Mouse (Mus musculus): ENCODE data around the gene Crtc1. TPM values are rescaled to one million over a fixed set of nuclear protein-coding genes. Genes with fewer than 3 reads are reported as not detected.

Gene Crtc1
- polyA plus RNA-seq (2016; fragmentation: Nextera tagmentation; extraction: Ambion mirVana), result 14.8 and 16.7 TPM in 2 replicates

DNA sequence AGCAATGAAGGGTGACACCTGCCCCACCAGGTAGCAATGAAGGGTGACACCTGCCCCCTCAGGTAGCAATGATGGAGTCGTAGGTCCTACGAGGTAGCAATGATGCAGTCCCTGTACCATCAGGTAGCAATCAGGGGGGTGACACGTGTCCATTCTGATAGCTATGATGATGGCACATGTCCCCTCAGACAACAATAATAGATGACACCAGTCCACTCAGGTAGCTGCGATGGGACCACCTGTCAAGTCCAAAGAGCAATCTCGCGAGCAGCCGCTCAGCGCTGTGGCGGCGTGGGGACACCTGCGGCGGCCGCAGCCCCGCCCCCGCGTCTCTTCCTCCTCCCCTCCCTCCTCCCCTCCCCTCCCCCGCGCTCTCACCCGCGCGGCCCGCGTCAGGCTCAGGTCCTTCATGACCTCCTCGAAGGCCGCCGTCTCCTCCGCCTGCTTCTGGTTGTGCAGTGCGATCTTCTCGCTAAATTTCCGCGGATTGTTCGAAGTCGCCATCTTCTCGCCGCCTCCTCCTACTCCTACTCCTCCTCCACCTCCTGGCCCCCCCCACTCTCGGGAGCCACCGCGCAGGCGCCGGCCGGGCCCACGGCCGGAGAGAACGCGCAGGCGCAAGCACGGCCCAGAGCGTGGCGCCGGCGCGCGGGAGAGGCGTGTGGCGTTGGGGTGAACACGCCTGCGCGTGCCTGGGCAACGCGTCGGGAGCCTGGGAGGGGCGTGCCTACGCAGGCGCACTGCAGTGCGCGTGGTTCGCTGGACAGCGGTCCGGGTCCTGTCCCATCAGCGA, at the start of gene Crtc1:
Gene Crtc1, minus strand, starts transcription at position 525 of the 793 bp plus-strand sequence.
- Histone ChIP-seq H3K4me1 (replicated peaks) (peaks cover 26% of the 10 kb centered on the region), H3K27ac (peak within 1 kb of the TSS; percentile 96)
- WGBS, result 1% methylated on average over 69 of the region's 70 CpGs

DNA sequence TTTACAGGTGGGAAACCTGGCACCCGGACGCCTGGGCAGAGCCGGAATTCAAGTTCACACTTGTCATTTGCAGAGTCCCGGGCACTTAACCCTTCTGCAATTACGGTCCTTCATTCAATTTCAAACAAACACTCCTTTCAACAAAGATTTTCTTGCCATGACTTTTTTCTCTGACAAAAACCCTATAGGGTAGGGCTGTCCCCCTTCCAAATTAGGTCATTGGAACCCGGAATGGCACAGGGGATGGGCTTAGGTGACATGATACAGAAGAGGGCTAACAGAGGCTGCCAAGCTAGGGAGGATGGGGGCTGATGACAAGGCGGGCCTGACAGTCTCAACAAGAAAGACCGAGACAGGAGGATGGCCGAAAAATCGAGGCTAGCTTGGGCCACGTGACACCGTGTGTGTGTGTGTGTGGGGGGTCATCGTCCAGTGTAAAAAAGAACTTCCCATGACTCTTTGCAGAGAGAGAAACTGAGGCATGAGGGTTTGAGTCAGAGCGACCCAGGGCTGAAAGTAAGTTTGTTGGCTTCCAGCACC, 49.6 kb upstream of the Crtc1 start:
- Histone ChIP-seq H3K36me3 (no peaks in the 10 kb centered on the region), H3K27ac (peak overlapping the region; percentile 57), H3K4me3 (peak overlapping the region; percentile 47), H3K27me3 (ENCODE audit: insufficient read depth, poor library complexity, severe bottlenecking) (peaks cover 100% of the 10 kb centered on the region), H3K4me1 (replicated peaks) (peaks cover 81% of the 10 kb centered on the region), H3K9me3 (no peaks in the 10 kb centered on the region)
- no peak for DNase-seq (ENCODE audit: low spot score)
- 2% methylated on average over 14 of the region's 14 CpGs for WGBS

More for the DNA sequence above, at the start of gene Crtc1:
- peak within 1 kb of the TSS; percentile 80 for H3K4me3 ChIP-seq
- no peaks in the 10 kb centered on the region for H3K9me3 ChIP-seq
- no peaks in the 10 kb centered on the region for H3K36me3 ChIP-seq
- H3K27me3 ChIP-seq (ENCODE audit: insufficient read depth, poor library complexity, severe bottlenecking), result no peaks in the 10 kb centered on the region
- peak; percentile 98 for DNase-seq (ENCODE audit: low spot score)

GRCm38 (mm10) chr8:70487993-70488796, 48.8 kb upstream of the Crtc1 start:
- Histone ChIP-seq H3K36me3 (no peaks in the 10 kb centered on the region), H3K27me3 (ENCODE audit: insufficient read depth, poor library complexity, severe bottlenecking) (peaks cover 100% of the 10 kb centered on the region), H3K9me3 (no peaks in the 10 kb centered on the region), H3K27ac (peak overlapping the region; percentile 71), H3K4me3 (peak overlapping the region; percentile 47), H3K4me1 (replicated peaks) (peaks cover 75% of the 10 kb centered on the region)
- DNase-seq (ENCODE audit: low spot score), result peak; percentile 70
- WGBS, result under 1% methylated on average over 55 of the region's 55 CpGs

- peaks cover 65% of the 10 kb centered on the region for H3K4me1 ChIP-seq (replicated peaks)
- DNase-seq (ENCODE audit: low spot score), result no peak
- H3K9me3 ChIP-seq, result no peaks in the 10 kb centered on the region
- H3K4me3 ChIP-seq, result peak within 1 kb of the TSS; percentile 49
- WGBS, result 4% methylated on average over 33 of the region's 33 CpGs
- H3K36me3 ChIP-seq, result no peaks in the 10 kb centered on the region
- peak within 1 kb of the TSS; percentile 71 for H3K27ac ChIP-seq
- peaks cover 100% of the 10 kb centered on the region for H3K27me3 ChIP-seq (ENCODE audit: insufficient read depth, poor library complexity, severe bottlenecking)
Measured at GRCm38 (mm10) chr8:70486941-70487520, 47.7 kb upstream of the Crtc1 start, which contains the start of gene Tmem59l. Gene Tmem59l (minus strand): TSS chr8:70487358.

DNA sequence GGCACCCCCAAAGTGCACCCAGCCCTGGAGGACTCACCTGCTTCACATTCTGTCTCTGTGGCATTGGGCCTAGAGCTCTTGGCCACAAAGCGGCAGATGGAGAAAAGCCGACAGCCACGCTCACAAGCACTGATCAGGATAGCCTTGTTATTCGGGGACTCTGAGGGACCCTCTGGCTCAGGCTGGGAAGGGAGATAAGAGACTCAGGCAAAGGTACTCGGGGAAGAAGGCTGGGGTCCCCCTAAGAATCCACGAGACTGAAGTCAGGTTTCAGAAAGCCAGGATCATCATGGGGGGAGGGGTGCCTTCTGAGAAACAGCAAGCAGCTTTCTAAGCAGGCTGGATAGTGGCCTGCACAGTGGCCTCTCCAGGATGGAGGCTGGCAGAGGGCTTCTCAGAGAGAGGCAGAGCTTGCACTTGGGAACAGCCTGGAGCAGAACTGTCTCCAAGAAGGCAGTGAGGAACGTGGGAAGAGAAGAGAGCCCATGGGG, 46.9 kb upstream of the Crtc1 start:
- Histone ChIP-seq H3K27me3 (ENCODE audit: insufficient read depth, poor library complexity, severe bottlenecking) (peaks cover 100% of the 10 kb centered on the region), H3K9me3 (no peaks in the 10 kb centered on the region), H3K4me3 (no peak overlapping the region), H3K4me1 (replicated peaks) (peaks cover 64% of the 10 kb centered on the region), H3K36me3 (no peaks in the 10 kb centered on the region), H3K27ac (no peak overlapping the region)
- WGBS, result 51% methylated on average over 7 of the region's 7 CpGs
- DNase-seq (ENCODE audit: low spot score), result no peak

GRCm38 (mm10) chr8:70482943-70483342, 43.6 kb upstream of the Crtc1 start:
- Histone ChIP-seq H3K4me3 (no peak overlapping the region), H3K9me3 (no peaks in the 10 kb centered on the region), H3K36me3 (no peaks in the 10 kb centered on the region), H3K27ac (no peak overlapping the region), H3K4me1 (replicated peaks) (peaks cover 33% of the 10 kb centered on the region), H3K27me3 (ENCODE audit: insufficient read depth, poor library complexity, severe bottlenecking) (peaks cover 91% of the 10 kb centered on the region)
- WGBS, result 62% methylated on average over 2 of the region's 2 CpGs
- no peak for DNase-seq (ENCODE audit: low spot score)

- no peak overlapping the region for H3K27ac ChIP-seq
- H3K4me3 ChIP-seq, result no peak overlapping the region
- DNase-seq (ENCODE audit: low spot score), result no peak
- no peaks in the 10 kb centered on the region for H3K9me3 ChIP-seq
- no peaks in the 10 kb centered on the region for H3K36me3 ChIP-seq
- 71% methylated on average over 3 of the region's 3 CpGs for whole genome bisulfite sequencing
- H3K4me1 ChIP-seq (replicated peaks), result peaks cover 34% of the 10 kb centered on the region
- peaks cover 87% of the 10 kb centered on the region for H3K27me3 ChIP-seq (ENCODE audit: insufficient read depth, poor library complexity, severe bottlenecking)
Measured at GRCm38 (mm10) chr8:70481908-70482307, 42.5 kb upstream of the Crtc1 start.

GRCm38 (mm10) chr8:70477269-70477982, 38.0 kb upstream of the Crtc1 start:
- DNase-seq (ENCODE audit: low spot score), result peak; percentile 50
- Histone ChIP-seq H3K9me3 (no peaks in the 10 kb centered on the region), H3K4me1 (replicated peaks) (peaks cover 34% of the 10 kb centered on the region), H3K27ac (peak overlapping the region; percentile 1; the same call in 1 of the 2 replicates), H3K4me3 (peak overlapping the region; percentile 64), H3K36me3 (peaks cover 5% of the 10 kb centered on the region; the same call in 1 of the 2 replicates), H3K27me3 (ENCODE audit: insufficient read depth, poor library complexity, severe bottlenecking) (peaks cover 42% of the 10 kb centered on the region)
- WGBS, result under 1% methylated on average over 21 of the region's 21 CpGs

DNA sequence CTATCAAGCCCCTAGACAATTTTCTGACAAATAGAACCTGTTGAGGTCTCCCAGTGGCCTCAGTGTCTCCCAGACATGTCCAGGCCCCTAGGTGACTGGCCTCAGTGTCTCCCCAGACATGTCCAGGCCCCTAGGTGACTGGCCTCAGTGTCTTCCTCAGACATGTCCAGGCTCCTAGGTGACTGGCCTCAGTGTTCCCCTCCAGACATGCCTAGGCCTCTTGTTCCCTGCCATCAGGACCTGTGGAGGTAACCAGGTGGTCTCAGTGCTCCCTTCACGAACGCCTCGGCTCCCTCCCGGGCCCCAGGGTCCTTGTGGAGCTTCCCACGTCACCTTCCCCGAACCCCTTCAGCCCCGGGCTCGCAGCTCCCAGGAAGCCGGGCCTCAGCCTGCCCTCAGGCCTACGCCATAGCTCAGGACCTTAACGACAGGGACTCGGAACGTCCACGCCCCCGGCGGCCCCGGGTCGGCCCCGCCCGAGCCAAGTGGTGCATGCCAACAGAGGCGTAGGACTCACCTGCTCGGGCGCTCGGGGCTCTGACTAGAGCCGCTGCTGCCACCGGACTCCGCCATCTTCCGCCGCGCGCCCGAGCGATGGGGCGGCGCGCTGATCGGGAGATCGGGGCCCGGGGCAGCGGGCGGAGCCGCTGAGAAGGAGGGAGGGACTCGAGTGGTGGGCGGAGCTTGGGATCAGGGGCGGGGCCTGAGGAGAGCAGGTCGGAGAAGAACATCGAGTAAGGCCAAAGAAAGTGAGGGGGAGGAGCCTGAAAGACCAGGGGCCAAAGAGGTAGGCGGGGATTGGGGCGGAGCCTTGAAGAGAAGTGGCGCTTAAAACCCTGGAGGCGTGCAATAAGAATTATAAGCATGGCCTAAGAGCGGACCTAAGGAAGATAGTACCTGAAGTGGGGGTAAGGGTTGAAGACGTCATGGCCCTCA, 37.2 kb upstream of the Crtc1 start, which contains the start of gene Klhl26:
Gene Klhl26, minus strand, starts transcription at position 636 of the 936 bp plus-strand sequence.
- H3K4me3 ChIP-seq, result peak within 1 kb of the TSS; percentile 64
- peak; percentile 96 for DNase-seq (ENCODE audit: low spot score)
- H3K27ac ChIP-seq, result peak within 1 kb of the TSS; percentile 87
- H3K27me3 ChIP-seq (ENCODE audit: insufficient read depth, poor library complexity, severe bottlenecking), result peaks cover 34% of the 10 kb centered on the region
- H3K9me3 ChIP-seq, result no peaks in the 10 kb centered on the region
- under 1% methylated on average over 53 of the region's 53 CpGs for WGBS
- H3K4me1 ChIP-seq (replicated peaks), result peaks cover 29% of the 10 kb centered on the region
- H3K36me3 ChIP-seq, result peaks cover 5% of the 10 kb centered on the region; the same call in 1 of the 2 replicates

DNA sequence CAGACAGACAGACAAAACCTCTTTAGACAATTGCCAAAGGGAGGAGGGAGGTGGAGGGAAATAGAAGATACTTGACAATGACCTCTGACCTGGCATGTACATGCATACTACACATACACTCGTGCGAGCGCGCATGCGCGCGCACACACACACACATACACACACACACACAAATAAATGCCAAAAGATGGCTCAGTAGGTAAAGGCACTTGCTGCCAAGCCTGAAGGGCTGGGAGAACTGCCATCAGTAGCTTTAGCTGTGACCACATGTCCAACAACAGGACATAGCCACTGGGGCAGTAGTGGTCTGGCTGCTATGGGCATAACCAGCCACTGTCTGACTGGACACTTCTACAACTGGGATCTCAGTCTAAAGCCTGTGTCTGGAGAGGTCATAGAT, 32.5 kb upstream of the Crtc1 start:
- H3K4me3 ChIP-seq, result no peak overlapping the region
- no peaks in the 10 kb centered on the region for H3K9me3 ChIP-seq
- peaks cover 43% of the 10 kb centered on the region for H3K4me1 ChIP-seq (replicated peaks)
- DNase-seq (ENCODE audit: low spot score), result no peak
- 98% methylated on average over 7 of the region's 7 CpGs for WGBS
- no peaks in the 10 kb centered on the region for H3K27me3 ChIP-seq (ENCODE audit: insufficient read depth, poor library complexity, severe bottlenecking)
- no peak overlapping the region for H3K27ac ChIP-seq
- H3K36me3 ChIP-seq, result peaks cover 15% of the 10 kb centered on the region; the same call in 1 of the 2 replicates

GRCm38 (mm10) chr8:70469938-70470337, 30.6 kb upstream of the Crtc1 start:
- Histone ChIP-seq H3K27me3 (ENCODE audit: insufficient read depth, poor library complexity, severe bottlenecking) (no peaks in the 10 kb centered on the region), H3K4me1 (replicated peaks) (peaks cover 41% of the 10 kb centered on the region), H3K27ac (peak overlapping the region; percentile 60; the same call in 1 of the 2 replicates), H3K9me3 (no peaks in the 10 kb centered on the region), H3K4me3 (no peak overlapping the region), H3K36me3 (peaks cover 19% of the 10 kb centered on the region; the same call in 1 of the 2 replicates)
- DNase-seq (ENCODE audit: low spot score), result no peak
- WGBS, result 64% methylated on average over 2 of the region's 2 CpGs

All from hindbrain, embryonic 10.5 days (tissue).